Mouse (Mus musculus) lung, embryonic 15.5 days (tissue): Measurements from ENCODE around the gene Gfy. TPM values are rescaled to one million over a fixed set of nuclear protein-coding genes. Genes with fewer than 3 reads are reported as not detected.

Source experiments
- ATAC-seq: fragments of 200-750 bp; cut with Nextera tagmentation; 2 replicates; pipeline ENCODE4 v1.8.0; 2017; ENCODE audit warnings: moderate number of reproducible peaks, borderline replicate concordance; ENCODE audit not compliant: low FRiP score, low TSS enrichment; ENCODE audit errors: extremely low read depth
- H3K27ac ChIP-seq: fragments of 300-500 bp; sonication (generic); 2 replicates; pipeline ENCODE4 v1.5.1; 2015; ENCODE audit warnings: moderate library complexity, mild to moderate bottlenecking, inconsistent platforms
- H3K27me3 ChIP-seq: fragments of 300-500 bp; sonication (generic); 2 replicates; pipeline ENCODE4 v1.6.1; 2015; ENCODE audit warnings: inconsistent platforms
- H3K36me3 ChIP-seq: fragments of 300-500 bp; sonication (generic); 2 replicates; pipeline ENCODE4 v1.6.1; 2015; ENCODE audit warnings: inconsistent platforms
- H3K4me1 ChIP-seq: fragments of 300-500 bp; sonication (generic); 2 replicates; pipeline ENCODE4 v1.6.1; 2015; ENCODE audit warnings: inconsistent platforms
- H3K4me2 ChIP-seq: fragments of 300-500 bp; sonication (generic); 2 replicates; pipeline ENCODE4 v1.6.1; 2015; ENCODE audit warnings: inconsistent platforms, mild to moderate bottlenecking, moderate library complexity
- H3K4me3 ChIP-seq: fragments of 300-500 bp; sonication (generic); 2 replicates; pipeline ENCODE4 v1.5.1; 2015; ENCODE audit warnings: mild to moderate bottlenecking, inconsistent platforms
- H3K9ac ChIP-seq: fragments of 300-500 bp; sonication (generic); 2 replicates; pipeline ENCODE4 v1.6.1; 2015; ENCODE audit warnings: inconsistent platforms
- H3K9me3 ChIP-seq: fragments of 300-500 bp; sonication (generic); 2 replicates; pipeline ENCODE4 v1.6.1; 2016; ENCODE audit warnings: inconsistent platforms
- WGBS: fragments of 180-500 bp; shearing (Covaris S2); methylation state at CpG from one replicate; pipeline ENCODE4 v1.1.7; 2015; 5-methylcytosine and 5-hydroxymethylcytosine counted together
- polyA plus RNA-seq: library from polyadenylated mRNA; unstranded; fragments of >200 nt; fragmentation: Nextera tagmentation; extraction: Ambion mirVana; gene quantifications from 2 replicates; pipeline ENCODE4 v1.2.1, GENCODE M21; 2015

Gfy gene
- polyA plus RNA-seq, 1 experiment from 2014 or later = not detected

GRCm38 (mm10) chr7:45191803-45192363 lies 12.5 kb upstream of the Gfy start:
- Histone ChIP-seq H3K9ac (no peak overlapping the region), H3K27ac (no peak overlapping the region), H3K36me3 (no peaks in the 10 kb centered on the region), H3K4me3 (no peak overlapping the region), H3K27me3 (peaks cover 57% of the 10 kb centered on the region), H3K4me2 (no peak overlapping the region), H3K9me3 (no peaks in the 10 kb centered on the region), H3K4me1 (peaks cover 3% of the 10 kb centered on the region; the same call in 1 of the 2 replicates)
- 6% methylated on average over 8 of the region's 8 CpGs for WGBS
- no peak for ATAC-seq

GRCm38 (mm10) chr7:45191161-45191560 lies 11.8 kb upstream of the Gfy start:
- Histone ChIP-seq H3K27ac (no peak overlapping the region), H3K36me3 (no peaks in the 10 kb centered on the region)

GRCm38 (mm10) chr7:45190186-45190585 lies 10.8 kb upstream of the Gfy start:
- no peak for ATAC-seq
- no peak overlapping the region for H3K4me2 ChIP-seq
- peaks cover 3% of the 10 kb centered on the region; the same call in 1 of the 2 replicates for H3K4me1 ChIP-seq
- no peak overlapping the region for H3K9ac ChIP-seq
- no peaks in the 10 kb centered on the region for H3K9me3 ChIP-seq
- 87% methylated on average over 6 of the region's 6 CpGs for WGBS
- H3K27me3 ChIP-seq = peaks cover 65% of the 10 kb centered on the region
- H3K4me3 ChIP-seq = no peak overlapping the region
- no peaks in the 10 kb centered on the region for H3K36me3 ChIP-seq
- H3K27ac ChIP-seq = no peak overlapping the region

More at GRCm38 (mm10) chr7:45191161-45191560, 11.8 kb upstream of the Gfy start:
- H3K9me3 ChIP-seq = no peaks in the 10 kb centered on the region
- no peak overlapping the region for H3K4me2 ChIP-seq
- no peak overlapping the region for H3K9ac ChIP-seq
- no peak for ATAC-seq
- peaks cover 3% of the 10 kb centered on the region; the same call in 1 of the 2 replicates for H3K4me1 ChIP-seq
- no peak overlapping the region for H3K4me3 ChIP-seq
- H3K27me3 ChIP-seq = peaks cover 63% of the 10 kb centered on the region
- 52% methylated on average over 2 of the region's 2 CpGs for WGBS

DNA sequence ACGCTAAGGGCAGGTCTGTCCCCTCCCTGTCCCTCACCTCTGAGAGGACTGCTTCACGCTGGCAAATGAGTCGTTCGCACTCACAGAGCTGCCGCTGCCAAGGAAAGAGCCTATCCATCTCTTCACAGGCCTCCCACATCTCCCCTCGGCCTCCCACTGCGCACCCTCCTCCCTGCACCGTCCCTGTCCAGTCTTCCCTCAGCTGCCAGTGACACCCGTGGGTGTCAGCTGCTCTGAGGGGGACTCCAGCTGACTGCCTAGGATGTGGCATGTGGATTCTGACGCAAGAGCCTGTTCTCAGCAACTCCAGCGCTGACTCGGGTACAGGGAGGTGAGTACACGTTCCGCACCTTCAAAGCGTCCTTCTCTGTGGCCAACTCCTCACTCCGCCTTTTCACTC lies 10.2 kb upstream of the Gfy start:
- Histone ChIP-seq H3K4me1 (peaks cover 3% of the 10 kb centered on the region; the same call in 1 of the 2 replicates), H3K4me3 (no peak overlapping the region), H3K27me3 (peaks cover 71% of the 10 kb centered on the region), H3K4me2 (no peak overlapping the region), H3K27ac (no peak overlapping the region), H3K9me3 (no peaks in the 10 kb centered on the region), H3K9ac (no peak overlapping the region), H3K36me3 (no peaks in the 10 kb centered on the region)
- ATAC-seq = no peak
- 37% methylated on average over 16 of the region's 16 CpGs for WGBS

GRCm38 (mm10) chr7:45185921-45186320 lies 6.6 kb upstream of the Gfy start:
- Histone ChIP-seq H3K9ac (no peak overlapping the region), H3K27ac (no peak overlapping the region), H3K4me3 (no peak overlapping the region), H3K27me3 (peaks cover 97% of the 10 kb centered on the region), H3K4me2 (no peak overlapping the region), H3K9me3 (no peaks in the 10 kb centered on the region), H3K36me3 (no peaks in the 10 kb centered on the region), H3K4me1 (peaks cover 9% of the 10 kb centered on the region)
- WGBS = 66% methylated on average over 7 of the region's 7 CpGs
- no peak for ATAC-seq

- Histone ChIP-seq H3K9ac (no peak overlapping the region), H3K4me2 (no peak overlapping the region), H3K4me3 (no peak overlapping the region), H3K36me3 (no peaks in the 10 kb centered on the region), H3K4me1 (peaks cover 9% of the 10 kb centered on the region), H3K27me3 (peaks cover 97% of the 10 kb centered on the region), H3K9me3 (no peaks in the 10 kb centered on the region), H3K27ac (no peak overlapping the region)
- WGBS = 65% methylated on average over 7 of the region's 7 CpGs
- ATAC-seq = no peak
These were observed 4.3 kb upstream of the Gfy start for GRCm38 (mm10) chr7:45183672-45184071.

DNA sequence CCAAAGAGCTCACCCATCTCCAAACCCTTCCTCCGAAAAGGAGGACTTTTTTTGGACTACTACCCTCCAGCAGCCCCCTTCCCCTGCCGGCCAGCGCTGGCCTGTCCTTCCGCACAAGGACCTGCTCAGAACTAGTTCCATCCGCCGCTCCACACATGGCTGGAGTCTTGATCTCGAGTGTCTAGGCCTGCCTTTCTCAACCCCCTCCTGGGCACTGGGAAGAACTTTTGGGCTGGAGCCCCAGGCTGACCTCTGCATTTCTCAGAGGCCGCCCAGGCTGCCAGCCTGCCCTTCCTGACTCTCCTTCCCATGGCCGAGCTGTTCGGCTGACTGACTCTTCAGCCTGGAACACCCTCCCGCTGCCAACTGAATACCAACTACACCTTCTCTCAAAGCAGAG lies 3.2 kb upstream of the Gfy start:
- no peak for ATAC-seq
- Histone ChIP-seq H3K27me3 (peaks cover 98% of the 10 kb centered on the region), H3K4me3 (peak overlapping the region; percentile 31), H3K36me3 (no peaks in the 10 kb centered on the region), H3K27ac (no peak overlapping the region), H3K4me2 (peak overlapping the region; percentile 59), H3K9ac (0 out of 2 replicates have a peak overlapping the region, but pooled peaks have one; percentile 8), H3K9me3 (no peaks in the 10 kb centered on the region), H3K4me1 (peaks cover 9% of the 10 kb centered on the region)
- WGBS = 9% methylated on average over 11 of the region's 11 CpGs

DNA sequence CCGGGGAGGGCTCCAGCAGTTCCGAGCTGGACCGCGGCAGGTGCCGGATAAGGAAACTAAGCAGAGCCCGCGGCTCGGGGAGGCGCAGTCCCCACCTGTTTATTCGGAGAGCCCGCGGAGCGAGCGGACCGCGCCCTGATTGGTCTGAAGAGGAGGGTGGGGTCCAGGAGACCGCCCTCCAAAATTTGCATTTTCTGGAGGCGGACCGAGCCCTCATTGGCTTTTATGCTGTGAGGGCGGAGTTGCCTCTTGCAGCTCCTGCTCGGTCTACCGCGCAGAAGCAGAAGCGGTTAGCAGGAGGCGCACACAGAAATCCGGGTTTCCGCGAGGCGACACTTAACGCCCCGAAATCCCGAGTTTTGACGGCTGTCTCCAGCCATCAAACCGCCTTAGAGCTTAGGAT lies 2.8 kb upstream of the Gfy start:
- Histone ChIP-seq H3K9ac (0 out of 2 replicates have a peak overlapping the region, but pooled peaks have one; percentile 8), H3K4me3 (peak overlapping the region; percentile 31), H3K27ac (no peak overlapping the region), H3K9me3 (no peaks in the 10 kb centered on the region), H3K27me3 (peaks cover 99% of the 10 kb centered on the region), H3K36me3 (no peaks in the 10 kb centered on the region), H3K4me2 (peak overlapping the region; percentile 59), H3K4me1 (peaks cover 9% of the 10 kb centered on the region)
- under 1% methylated on average over 34 of the region's 34 CpGs for whole genome bisulfite sequencing
- ATAC-seq = peak; percentile 87

- no peak overlapping the region for H3K4me2 ChIP-seq
- 6% methylated on average over 35 of the region's 35 CpGs for WGBS
- no peak overlapping the region for H3K27ac ChIP-seq
- H3K27me3 ChIP-seq = peaks cover 99% of the 10 kb centered on the region
- H3K4me3 ChIP-seq = no peak overlapping the region; the same call in 1 of the 2 replicates
- H3K4me1 ChIP-seq = peaks cover 9% of the 10 kb centered on the region
- H3K36me3 ChIP-seq = no peaks in the 10 kb centered on the region
- no peak overlapping the region for H3K9ac ChIP-seq
- H3K9me3 ChIP-seq = no peaks in the 10 kb centered on the region
- ATAC-seq = no peak; the same call in 1 of the 2 replicates
These were observed 2.2 kb upstream of the Gfy start for GRCm38 (mm10) chr7:45181540-45181939.

DNA sequence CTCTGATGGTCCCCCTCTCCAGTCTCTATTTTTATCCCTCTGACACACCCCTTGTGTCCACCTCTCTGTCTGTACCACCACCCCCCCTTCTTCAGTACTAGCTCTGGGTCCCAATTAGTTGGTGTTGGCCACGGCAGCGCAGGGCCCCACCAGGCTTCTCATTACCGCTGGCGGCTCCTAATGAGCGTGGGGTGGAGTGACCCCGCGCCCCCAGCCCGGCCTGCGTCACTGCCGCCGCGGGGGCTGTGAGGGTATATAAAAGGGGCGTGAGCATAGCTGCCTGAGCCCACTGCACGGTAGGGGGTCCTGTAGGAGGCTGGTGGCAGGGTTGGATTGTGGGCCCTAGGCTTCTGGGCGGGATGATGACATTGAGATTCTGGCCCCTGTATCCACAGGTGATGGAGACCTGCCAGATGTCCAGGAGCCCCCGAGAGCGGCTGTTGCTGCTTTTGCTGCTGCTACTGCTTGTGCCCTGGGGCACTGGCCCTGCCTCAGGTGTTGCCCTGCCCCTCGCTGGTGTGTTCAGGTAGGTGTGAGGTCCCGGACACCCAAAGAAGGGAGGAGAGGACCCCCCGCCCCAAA lies 1.6 kb upstream of the Gfy start, which contains the start of gene Pth2:
Gene Pth2 (plus strand): TSS at position 100 of the 582 bp plus-strand sequence.
- Histone ChIP-seq H3K9ac (no peak within 1 kb of the TSS), H3K4me1 (peaks cover 13% of the 10 kb centered on the region), H3K4me3 (no peak within 1 kb of the TSS; the same call in 1 of the 2 replicates), H3K4me2 (peak within 1 kb of the TSS; percentile 59; the same call in 1 of the 2 replicates), H3K27ac (no peak within 1 kb of the TSS), H3K36me3 (no peaks in the 10 kb centered on the region), H3K9me3 (no peaks in the 10 kb centered on the region), H3K27me3 (peaks cover 100% of the 10 kb centered on the region)
- 19% methylated on average over 20 of the region's 20 CpGs for whole genome bisulfite sequencing
- ATAC-seq = no peak

DNA sequence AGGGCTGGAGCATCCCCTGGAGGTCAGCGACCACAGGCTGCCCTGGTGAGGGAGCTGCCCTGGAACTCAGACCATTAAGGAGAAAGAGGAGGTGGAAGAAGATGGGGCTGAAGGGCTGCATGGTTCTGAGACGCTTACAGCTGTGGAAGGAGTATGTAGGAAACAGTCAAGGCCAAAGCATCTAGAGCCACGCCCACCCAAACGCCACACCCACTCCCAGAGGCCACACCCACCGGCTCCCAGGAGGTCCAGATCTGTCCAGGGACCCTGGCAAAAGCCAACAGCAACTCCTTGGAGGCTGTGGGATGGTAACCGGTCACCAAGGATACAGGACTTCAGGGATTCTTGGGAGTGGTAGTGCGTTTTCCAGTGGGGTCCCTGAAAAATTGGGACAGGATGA lies 819 bp downstream of the Gfy start:
- Histone ChIP-seq H3K27ac (no peak overlapping the region), H3K36me3 (no peaks in the 10 kb centered on the region), H3K27me3 (peaks cover 98% of the 10 kb centered on the region), H3K4me3 (no peak overlapping the region), H3K9ac (no peak overlapping the region), H3K9me3 (no peaks in the 10 kb centered on the region), H3K4me1 (peaks cover 18% of the 10 kb centered on the region), H3K4me2 (no peak overlapping the region)
- WGBS = 18% methylated on average over 7 of the region's 7 CpGs
- no peak for ATAC-seq

DNA sequence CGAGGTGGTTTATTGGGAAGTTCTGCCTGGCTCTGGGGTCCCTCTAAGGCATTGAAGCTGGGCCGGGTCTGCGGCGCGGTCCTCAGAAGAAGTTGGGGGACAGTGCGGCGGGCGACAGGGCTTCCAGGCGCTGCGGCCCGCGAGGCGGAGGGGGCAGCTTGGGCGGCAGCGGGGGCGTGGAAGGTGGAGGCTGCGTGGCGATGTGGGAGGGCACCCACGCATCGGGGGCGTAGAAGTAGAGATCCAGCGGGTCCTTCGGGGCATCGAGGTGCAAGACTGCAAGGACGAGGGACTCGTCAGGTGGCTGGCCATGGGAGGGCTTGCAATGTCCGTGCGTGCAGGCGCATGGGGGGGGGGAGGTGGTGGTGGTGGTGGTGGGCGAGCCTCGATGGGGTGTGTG lies 3.0 kb downstream of the Gfy start:
- Histone ChIP-seq H3K4me3 (peak overlapping the region; percentile 9; the same call in 1 of the 2 replicates), H3K36me3 (no peaks in the 10 kb centered on the region), H3K4me1 (0 out of 2 replicates have a peak, but pooled peaks cover 10% of the 10 kb centered on the region), H3K27ac (no peak overlapping the region), H3K9me3 (no peaks in the 10 kb centered on the region), H3K4me2 (no peak overlapping the region), H3K9ac (no peak overlapping the region), H3K27me3 (peaks cover 95% of the 10 kb centered on the region)
- 4% methylated on average over 31 of the region's 31 CpGs for WGBS
- ATAC-seq = no peak
